Mouse (Mus musculus): ENCODE results near the gene Rfx1.

GRCm38 (mm10) chr8:84042948-84043342 is 23.7 kb upstream of the Rfx1 start:
- TF ChIP-seq POLR2A (IDR thresholded peaks at IDR 0.05; ENCODE audit: low read depth, low read length) (no peak), CTCF (IDR thresholded peaks at IDR 0.05; ENCODE audit: borderline replicate concordance, insufficient read depth, low read length) (no peak)

Measured in embryonic fibroblast, embryonic 13.5 days (primary cell).